13 mouse cellular contexts compared by ENCODE assay signal in the genomic region with DNA sequence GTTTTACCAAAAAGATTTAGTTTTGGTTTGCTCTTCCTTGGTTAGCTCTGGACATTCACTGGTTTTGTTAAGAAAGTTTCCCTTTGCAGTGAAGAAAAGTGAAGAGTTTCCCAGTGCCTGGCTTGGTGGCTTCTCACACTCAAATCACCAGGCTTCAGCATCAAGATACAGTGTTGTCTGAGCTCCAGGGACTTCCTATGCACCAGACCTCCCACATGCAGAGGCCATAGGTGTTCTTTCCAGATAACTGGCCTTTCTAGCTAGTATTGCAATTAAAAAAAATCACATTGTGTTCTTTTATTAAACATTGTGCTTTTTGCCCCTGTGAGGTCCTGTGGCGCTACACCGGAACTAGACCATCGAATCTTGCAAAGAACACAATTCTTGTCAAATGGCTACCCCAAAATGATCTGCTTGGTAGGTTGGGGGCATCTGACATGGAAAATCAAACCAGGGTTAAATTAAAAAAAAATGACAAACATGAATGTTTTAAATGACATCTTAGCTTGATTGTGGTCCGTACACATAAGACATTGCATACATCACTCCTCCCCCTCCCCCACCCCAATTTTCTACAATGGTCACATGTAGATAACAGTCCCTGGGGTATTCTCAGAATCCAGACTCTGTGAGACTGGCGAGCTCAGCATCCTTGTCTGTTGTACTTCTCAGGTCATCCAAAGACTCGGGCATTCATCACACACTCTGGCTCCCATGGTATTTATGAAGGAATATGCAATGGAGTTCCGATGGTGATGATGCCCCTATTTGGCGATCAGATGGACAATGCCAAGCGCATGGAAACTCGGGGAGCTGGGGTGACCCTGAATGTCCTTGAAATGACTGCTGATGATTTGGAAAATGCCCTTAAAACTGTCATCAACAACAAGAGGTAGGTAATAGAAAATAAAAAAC. TPM values are rescaled to one million over a fixed set of nuclear protein-coding genes. Genes with fewer than 3 reads are reported as not detected.
DNase-seq lines count a peak whose midpoint lies in the region; ATAC-seq and TF ChIP-seq lines count a peak whose summit lies in the region.
"Had no signal": no experiment of that assay in that cellular context is flagged by ENCODE, and none has a peak within 500 bp of the region (broad histone marks: within the 10 kb centered on the region; RNA-seq: fewer than 3 reads in every experiment).

No protein-coding gene starts in this region.

- H3K4me2 ChIP-seq in heart, postnatal 0 days (ENCODE audit: low read depth, low read length): no peak overlapping the region
- H3K4me2 ChIP-seq in neural tube, embryonic 11.5 days (ENCODE audit: low read depth): no peak overlapping the region

- peaks cover 61% of the 10 kb centered on the region for H3K9me3 ChIP-seq in heart, postnatal 0 days (replicated peaks; ENCODE audit: control insufficient read depth, low read length)
- peaks cover 61% of the 10 kb centered on the region for H3K9me3 ChIP-seq in neural tube, embryonic 11.5 days (ENCODE audit: control insufficient read depth, low read length)

- WGBS in heart, postnatal 0 days: 59% methylated on average over 10 of the region's 10 CpGs
- 72% methylated on average over 10 of the region's 10 CpGs for whole genome bisulfite sequencing in neural tube, embryonic 11.5 days

- peak; percentile 5 for DNase-seq in heart, postnatal 0 days (ENCODE audit: low spot score)
- no peak for DNase-seq in heart, postnatal 14 days
- peak; percentile 11 for DNase-seq in neural tube, embryonic 11.5 days (ENCODE audit: low spot score)
- no peak for DNase-seq in neural tube, embryonic 10.5 days (ENCODE audit: extremely low spot score, low spot score)
- DNase-seq in R1 (ENCODE audit: low read depth, low spot score): peak; percentile 5
- peak; percentile 5 for DNase-seq in naive thymus-derived CD4-positive, alpha-beta T cell, adult 2 months (ENCODE audit: low read depth)
- DNase-seq: right cerebral cortex, postnatal 14 days; thymus, adult 2 months had no signal

- H3K36me3 ChIP-seq in heart, postnatal 0 days (replicated peaks; ENCODE audit: control insufficient read depth, insufficient read depth, low read length): no peaks in the 10 kb centered on the region
- H3K36me3 ChIP-seq in neural tube, embryonic 11.5 days (ENCODE audit: control insufficient read depth, insufficient read depth, low read length): no peaks in the 10 kb centered on the region

- no peak overlapping the region for H3K9ac ChIP-seq in heart, postnatal 0 days (replicated peaks; ENCODE audit: low read depth, low read length)
- H3K9ac ChIP-seq in neural tube, embryonic 11.5 days (ENCODE audit: low read length): no peak overlapping the region

- no peak overlapping the region for H3K4me3 ChIP-seq in heart, postnatal 0 days (ENCODE audit: low read depth, low read length)
- no peak overlapping the region for H3K4me3 ChIP-seq in neural tube, embryonic 11.5 days (ENCODE audit: low read depth, low read length)

- ATAC-seq in heart, postnatal 0 days (ENCODE audit: insufficient read depth, low read depth): no peak
- no peak for ATAC-seq in neural tube, embryonic 11.5 days (ENCODE audit: insufficient read depth, low FRiP score, low TSS enrichment)
- no peak for ATAC-seq in megakaryocyte progenitor cell, adult 5-6 weeks (replicated peaks; ENCODE audit: poor library complexity)
- ATAC-seq in granulocyte monocyte progenitor cell, adult 5-6 weeks (replicated peaks; ENCODE audit: poor library complexity, severe bottlenecking): no peak

- TF ChIP-seq CTCF in heart, postnatal 0 days (IDR thresholded peaks at IDR 0.05; ENCODE audit: low read depth): no peak

- H3K27ac ChIP-seq in heart, postnatal 0 days (ENCODE audit: low read depth): no peak overlapping the region
- no peak overlapping the region for H3K27ac ChIP-seq in neural tube, embryonic 11.5 days (ENCODE audit: low read depth, low read length)

- intact Hi-C loops in heart, postnatal 14 days (cut with DNase I): no loop called here

- no peak for TF ChIP-seq EP300 in heart, postnatal 0 days (IDR thresholded peaks at IDR 0.05; ENCODE audit: low read depth)

- no peaks in the 10 kb centered on the region for H3K27me3 ChIP-seq in heart, postnatal 0 days (ENCODE audit: control insufficient read depth, insufficient read depth, low read length)
- H3K27me3 ChIP-seq in neural tube, embryonic 11.5 days (ENCODE audit: control insufficient read depth, insufficient read depth, low read length): no peaks in the 10 kb centered on the region

- H3K4me1 ChIP-seq in heart, postnatal 0 days (ENCODE audit: control insufficient read depth, insufficient read depth): no peaks in the 10 kb centered on the region
- H3K4me1 ChIP-seq in neural tube, embryonic 11.5 days (ENCODE audit: control insufficient read depth, insufficient read depth, low read length): no peaks in the 10 kb centered on the region

RNA-seq across cellular contexts. Expression of a gene that starts 4.0 kb away (rescaled TPM):
- not detected in 2 replicates for total RNA-seq in heart, postnatal 0 days (2014; rRNA removed; ENCODE audit: low replicate concordance)
- polyA plus RNA-seq in heart, postnatal 0 days (2015; fragmentation: Nextera tagmentation; extraction: Ambion mirVana): 0.07 TPM in 1 of 2 replicates, not detected in the other
- total RNA-seq in heart, postnatal 14 days (2021): not detected
- not detected in 2 replicates for polyA plus RNA-seq in neural tube, embryonic 11.5 days (2014; fragmentation: Nextera tagmentation; extraction: Ambion mirVana)
- 0.39 and 0.83 TPM in 2 replicates for total RNA-seq in megakaryocyte progenitor cell, adult 5-6 weeks (2015)
- total RNA-seq in megakaryocyte progenitor cell, adult 5-6 weeks (2017): 0.14 and 0.83 TPM in 2 replicates
- total RNA-seq in granulocyte monocyte progenitor cell, adult 5-6 weeks (2014; fragmentation: Nextera tagmentation): 0.83 and 1.2 TPM in 2 replicates
- 0.72 TPM in 1 of 2 replicates, not detected in the other for total RNA-seq in granulocyte monocyte progenitor cell, adult 5-6 weeks (2017)
- polyA plus RNA-seq: heart, embryonic 14.5 days had no signal

RNA-seq across cellular contexts. Expression of a gene that starts 10.1 kb away (rescaled TPM):
- total RNA-seq in heart, postnatal 0 days (2014; rRNA removed; ENCODE audit: low replicate concordance): 0.46 and 3.8 TPM in 2 replicates
- polyA plus RNA-seq in heart, postnatal 0 days (2015; fragmentation: Nextera tagmentation; extraction: Ambion mirVana): 2.7 and 3.2 TPM in 2 replicates
- total RNA-seq in heart, postnatal 14 days (2021): under 1 TPM; 0.45 to 0.56 TPM
- polyA plus RNA-seq in neural tube, embryonic 11.5 days (2014; fragmentation: Nextera tagmentation; extraction: Ambion mirVana): 13.6 and 14.8 TPM in 2 replicates
- total RNA-seq in megakaryocyte progenitor cell, adult 5-6 weeks (2015): 0.68 and 2.4 TPM in 2 replicates
- 0.17 and 1.2 TPM in 2 replicates for total RNA-seq in megakaryocyte progenitor cell, adult 5-6 weeks (2017)
- not detected in 2 replicates for total RNA-seq in granulocyte monocyte progenitor cell, adult 5-6 weeks (2014; fragmentation: Nextera tagmentation)
- total RNA-seq in granulocyte monocyte progenitor cell, adult 5-6 weeks (2017): 1.1 TPM in 1 of 2 replicates, not detected in the other
- total RNA-seq: liver, adult 2 months; monocyte, adult 5-6 weeks had no signal
- polyA plus RNA-seq: liver, adult 2 months had no signal

RNA-seq across cellular contexts. Expression of a gene that starts 11.1 kb away (rescaled TPM):
- total RNA-seq in heart, postnatal 0 days (2014; rRNA removed; ENCODE audit: low replicate concordance): not detected in 2 replicates
- 0.08 and 0.23 TPM in 2 replicates for polyA plus RNA-seq in heart, postnatal 0 days (2015; fragmentation: Nextera tagmentation; extraction: Ambion mirVana)
- under 1 TPM; 0.07 to 0.15 TPM for total RNA-seq in heart, postnatal 14 days (2021)
- polyA plus RNA-seq in neural tube, embryonic 11.5 days (2014; fragmentation: Nextera tagmentation; extraction: Ambion mirVana): 1.3 and 1.4 TPM in 2 replicates
- 0.39 and 1.1 TPM in 2 replicates for total RNA-seq in megakaryocyte progenitor cell, adult 5-6 weeks (2015)
- total RNA-seq in megakaryocyte progenitor cell, adult 5-6 weeks (2017): 0.10 and 0.17 TPM in 2 replicates
- 0.34 TPM in 1 of 2 replicates, not detected in the other for total RNA-seq in granulocyte monocyte progenitor cell, adult 5-6 weeks (2014; fragmentation: Nextera tagmentation)
- 0.10 and 0.13 TPM in 2 replicates for total RNA-seq in granulocyte monocyte progenitor cell, adult 5-6 weeks (2017)

RNA-seq across cellular contexts. Expression of a gene that starts 15.3 kb away (rescaled TPM):
- not detected in 2 replicates for total RNA-seq in heart, postnatal 0 days (2014; rRNA removed; ENCODE audit: low replicate concordance)
- not detected in 2 replicates for polyA plus RNA-seq in heart, postnatal 0 days (2015; fragmentation: Nextera tagmentation; extraction: Ambion mirVana)
- not detected for total RNA-seq in heart, postnatal 14 days (2021)
- not detected in 2 replicates for polyA plus RNA-seq in neural tube, embryonic 11.5 days (2014; fragmentation: Nextera tagmentation; extraction: Ambion mirVana)
- 0.42 and 1.1 TPM in 2 replicates for total RNA-seq in megakaryocyte progenitor cell, adult 5-6 weeks (2015)
- 0.57 TPM in 1 of 2 replicates, not detected in the other for total RNA-seq in megakaryocyte progenitor cell, adult 5-6 weeks (2017)
- 1.2 and 2.5 TPM in 2 replicates for total RNA-seq in granulocyte monocyte progenitor cell, adult 5-6 weeks (2014; fragmentation: Nextera tagmentation)
- total RNA-seq in granulocyte monocyte progenitor cell, adult 5-6 weeks (2017): not detected in 2 replicates
- polyA plus RNA-seq: heart, embryonic 14.5 days had no signal

RNA-seq across cellular contexts. Expression of a gene that starts 49.9 kb away (rescaled TPM):
- total RNA-seq in heart, postnatal 0 days (2014; rRNA removed; ENCODE audit: low replicate concordance): not detected in 2 replicates
- not detected in 2 replicates for polyA plus RNA-seq in heart, postnatal 0 days (2015; fragmentation: Nextera tagmentation; extraction: Ambion mirVana)
- total RNA-seq in heart, postnatal 14 days (2021): under 1 TPM; 0.34 to 0.50 TPM
- not detected in 2 replicates for polyA plus RNA-seq in neural tube, embryonic 11.5 days (2014; fragmentation: Nextera tagmentation; extraction: Ambion mirVana)
- 1.0 and 2.5 TPM in 2 replicates for total RNA-seq in megakaryocyte progenitor cell, adult 5-6 weeks (2015)
- 0.81 TPM in 1 of 2 replicates, not detected in the other for total RNA-seq in megakaryocyte progenitor cell, adult 5-6 weeks (2017)
- total RNA-seq in granulocyte monocyte progenitor cell, adult 5-6 weeks (2014; fragmentation: Nextera tagmentation): 1.4 and 7.4 TPM in 2 replicates
- 0.98 and 0.99 TPM in 2 replicates for total RNA-seq in granulocyte monocyte progenitor cell, adult 5-6 weeks (2017)
- total RNA-seq: monocyte, adult 5-6 weeks had no signal
- polyA plus RNA-seq: heart, embryonic 14.5 days had no signal

Comparison
In these comparisons a context has a peak if more than half of its experiments do, and no peak if none do; other contexts are left out.
1. DNase-seq: peak in heart, postnatal 0 days (single experiment), neural tube, embryonic 11.5 days (single experiment), R1 (single experiment) and naive thymus-derived CD4-positive, alpha-beta T cell, adult 2 months (single experiment); none in heart, postnatal 14 days (0 of 2) and neural tube, embryonic 10.5 days (single experiment).